Mouse (Mus musculus): Measurements from ENCODE around the gene Eif6.
A peak's percentile ranks its signal among the peaks of the same experiment; 100 is the strongest.
"Not testable (repeated sequence)": the region's sequence is repeated elsewhere in the genome, so short reads cannot be mapped to it uniquely, and the experiment has no call there.

Gene Eif6

GRCm38 (mm10) chr2:155846930-155847329 lies 20.2 kb upstream of the Eif6 start:
- DNase-seq (ENCODE audit: low read depth, low spot score): no peak
- no peaks in the 10 kb centered on the region for H3K27me3 ChIP-seq (ENCODE audit: control insufficient read depth, insufficient read depth, low read length, poor library complexity, severe bottlenecking)

GRCm38 (mm10) chr2:155838961-155839360 lies 12.2 kb upstream of the Eif6 start:
- DNase-seq (ENCODE audit: low read depth, low spot score): no peak

More at GRCm38 (mm10) chr2:155846930-155847329, 20.2 kb upstream of the Eif6 start:
- H3K36me3 ChIP-seq (ENCODE audit: control insufficient read depth, insufficient read depth, low read length, poor library complexity, severe bottlenecking): peaks cover 13% of the 10 kb centered on the region

GRCm38 (mm10) chr2:155837961-155838360 lies 11.2 kb upstream of the Eif6 start:
- Histone ChIP-seq H3K36me3 (ENCODE audit: control insufficient read depth, insufficient read depth, low read length, poor library complexity, severe bottlenecking) (no peaks in the 10 kb centered on the region), H3K27me3 (ENCODE audit: control insufficient read depth, insufficient read depth, low read length, poor library complexity, severe bottlenecking) (no peaks in the 10 kb centered on the region)
- no peak for DNase-seq (ENCODE audit: low read depth, low spot score)

More at GRCm38 (mm10) chr2:155838961-155839360, 12.2 kb upstream of the Eif6 start:
- Histone ChIP-seq H3K36me3 (ENCODE audit: control insufficient read depth, insufficient read depth, low read length, poor library complexity, severe bottlenecking) (no peaks in the 10 kb centered on the region), H3K27me3 (ENCODE audit: control insufficient read depth, insufficient read depth, low read length, poor library complexity, severe bottlenecking) (no peaks in the 10 kb centered on the region)

- H3K27me3 ChIP-seq (ENCODE audit: control insufficient read depth, insufficient read depth, low read length, poor library complexity, severe bottlenecking): no peaks in the 10 kb centered on the region
- no peak for DNase-seq (ENCODE audit: low read depth, low spot score)
- no peaks in the 10 kb centered on the region for H3K36me3 ChIP-seq (ENCODE audit: control insufficient read depth, insufficient read depth, low read length, poor library complexity, severe bottlenecking)
Measured at GRCm38 (mm10) chr2:155834732-155835131, 8.0 kb upstream of the Eif6 start, which contains the start of gene Fam83c. TSS of gene Fam83c (minus strand) at chr2:155834854.

GRCm38 (mm10) chr2:155832087-155832486 lies 5.4 kb upstream of the Eif6 start:
- not testable (repeated sequence) for H3K27me3 ChIP-seq (ENCODE audit: control insufficient read depth, insufficient read depth, low read length, poor library complexity, severe bottlenecking); DNase-seq (ENCODE audit: low read depth, low spot score); H3K36me3 ChIP-seq (ENCODE audit: control insufficient read depth, insufficient read depth, low read length, poor library complexity, severe bottlenecking)

- H3K36me3 ChIP-seq (ENCODE audit: control insufficient read depth, insufficient read depth, low read length, poor library complexity, severe bottlenecking): no peaks in the 10 kb centered on the region
- DNase-seq (ENCODE audit: low read depth, low spot score): peak; percentile 23
- no peaks in the 10 kb centered on the region for H3K27me3 ChIP-seq (ENCODE audit: control insufficient read depth, insufficient read depth, low read length, poor library complexity, severe bottlenecking)
Measured at GRCm38 (mm10) chr2:155831302-155831701, 4.6 kb upstream of the Eif6 start.

- no peaks in the 10 kb centered on the region for H3K27me3 ChIP-seq (ENCODE audit: control insufficient read depth, insufficient read depth, low read length, poor library complexity, severe bottlenecking)
- DNase-seq (ENCODE audit: low read depth, low spot score): no peak
- H3K36me3 ChIP-seq (ENCODE audit: control insufficient read depth, insufficient read depth, low read length, poor library complexity, severe bottlenecking): no peaks in the 10 kb centered on the region
Measured at GRCm38 (mm10) chr2:155830841-155831240, 4.1 kb upstream of the Eif6 start.

GRCm38 (mm10) chr2:155825904-155826629 lies 658 bp downstream of the Eif6 start:
- peaks cover 4% of the 10 kb centered on the region for H3K36me3 ChIP-seq (ENCODE audit: control insufficient read depth, insufficient read depth, low read length, poor library complexity, severe bottlenecking)
- peak; percentile 19 for DNase-seq (ENCODE audit: low read depth, low spot score)
- H3K27me3 ChIP-seq (ENCODE audit: control insufficient read depth, insufficient read depth, low read length, poor library complexity, severe bottlenecking): no peaks in the 10 kb centered on the region

GRCm38 (mm10) chr2:155823722-155824121 lies 3.0 kb downstream of the Eif6 start:
- peaks cover 9% of the 10 kb centered on the region for H3K36me3 ChIP-seq (ENCODE audit: control insufficient read depth, insufficient read depth, low read length, poor library complexity, severe bottlenecking)
- no peaks in the 10 kb centered on the region for H3K27me3 ChIP-seq (ENCODE audit: control insufficient read depth, insufficient read depth, low read length, poor library complexity, severe bottlenecking)
- no peak for DNase-seq (ENCODE audit: low read depth, low spot score)

GRCm38 (mm10) chr2:155820779-155821178 lies 5.9 kb downstream of the Eif6 start:
- no peak for DNase-seq (ENCODE audit: low read depth, low spot score)

GRCm38 (mm10) chr2:155819449-155820251 lies 7.1 kb downstream of the Eif6 start:
- H3K36me3 ChIP-seq (ENCODE audit: control insufficient read depth, insufficient read depth, low read length, poor library complexity, severe bottlenecking): peaks cover 9% of the 10 kb centered on the region
- DNase-seq (ENCODE audit: low read depth, low spot score): no peak

More at GRCm38 (mm10) chr2:155820779-155821178, 5.9 kb downstream of the Eif6 start:
- Histone ChIP-seq H3K27me3 (ENCODE audit: control insufficient read depth, insufficient read depth, low read length, poor library complexity, severe bottlenecking) (no peaks in the 10 kb centered on the region), H3K36me3 (ENCODE audit: control insufficient read depth, insufficient read depth, low read length, poor library complexity, severe bottlenecking) (peaks cover 9% of the 10 kb centered on the region)

GRCm38 (mm10) chr2:155819392-155819448 lies 7.5 kb downstream of the Eif6 start, which contains the start of gene BC029722:
TSS of gene BC029722 (minus strand) at chr2:155819426.
- no peak for DNase-seq (ENCODE audit: low read depth, low spot score)
- Histone ChIP-seq H3K36me3 (ENCODE audit: control insufficient read depth, insufficient read depth, low read length, poor library complexity, severe bottlenecking) (peaks cover 9% of the 10 kb centered on the region), H3K27me3 (ENCODE audit: control insufficient read depth, insufficient read depth, low read length, poor library complexity, severe bottlenecking) (no peaks in the 10 kb centered on the region)

More at GRCm38 (mm10) chr2:155819449-155820251, 7.1 kb downstream of the Eif6 start:
- no peaks in the 10 kb centered on the region for H3K27me3 ChIP-seq (ENCODE audit: control insufficient read depth, insufficient read depth, low read length, poor library complexity, severe bottlenecking)

- no peaks in the 10 kb centered on the region for H3K27me3 ChIP-seq (ENCODE audit: control insufficient read depth, insufficient read depth, low read length, poor library complexity, severe bottlenecking)
- DNase-seq (ENCODE audit: low read depth, low spot score): peak; percentile 95
- peaks cover 9% of the 10 kb centered on the region; the same call in 1 of the 2 replicates for H3K36me3 ChIP-seq (ENCODE audit: control insufficient read depth, insufficient read depth, low read length, poor library complexity, severe bottlenecking)
Measured at GRCm38 (mm10) chr2:155818596-155819391, 7.9 kb downstream of the Eif6 start.

GRCm38 (mm10) chr2:155817301-155818245 lies 9.2 kb downstream of the Eif6 start:
- Histone ChIP-seq H3K27me3 (ENCODE audit: control insufficient read depth, insufficient read depth, low read length, poor library complexity, severe bottlenecking) (no peaks in the 10 kb centered on the region), H3K36me3 (ENCODE audit: control insufficient read depth, insufficient read depth, low read length, poor library complexity, severe bottlenecking) (peaks cover 9% of the 10 kb centered on the region; the same call in 1 of the 2 replicates)
- DNase-seq (ENCODE audit: low read depth, low spot score): no peak
